Mouse (Mus musculus): ENCODE results near the gene Snd1. TPM values are rescaled to one million over a fixed set of nuclear protein-coding genes. Genes with fewer than 3 reads are reported as not detected.

Gene Snd1
- total and polyA plus RNA-seq, 3 experiments, result 83.7 to 377 (median 210) TPM

DNA sequence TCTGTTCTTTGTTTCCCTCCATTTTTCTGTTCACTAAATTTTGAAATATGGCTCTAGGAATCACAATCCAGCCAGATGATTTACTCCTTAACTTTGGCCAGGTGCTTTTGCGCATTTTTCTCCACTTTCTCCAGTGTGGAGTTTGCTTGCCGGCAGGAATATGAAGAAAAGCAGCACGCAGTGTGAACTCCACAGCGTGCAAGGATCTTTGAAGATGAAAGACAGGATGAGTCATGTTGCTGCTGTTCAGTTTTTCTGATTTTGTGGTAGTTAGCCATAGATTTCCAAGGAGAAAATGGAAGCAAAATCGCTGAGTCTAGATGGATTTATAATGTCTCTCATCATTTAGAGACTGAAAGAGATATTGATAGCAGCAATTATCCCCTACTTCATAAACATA is 165.1 kb downstream of the Snd1 start:
- dilution Hi-C loops (cut with MboI; ENCODE audit: extremely low pct_ligation_motif_present, extremely low pct_unique_long_range_greater_than_20kb, low sequenced_read_pairs), result no loop called here
- peaks cover 19 to 83% of the 10 kb centered on the region in 2 experiments for H3K36me3 ChIP-seq (replicated peaks in 1 of 2; ENCODE audit: control insufficient read depth in 1 of 2, insufficient read depth in 1 of 2, low read length in 1 of 2)
- in situ Hi-C loops (cut with MboI; ENCODE audit: low pct_ligation_motif_present, low pct_unique_long_range_greater_than_20kb, low sequenced_read_pairs), result no loop called here
- H3K79me2 ChIP-seq (replicated peaks; ENCODE audit: control insufficient read depth, extremely low read depth, insufficient read depth, poor library complexity, severe bottlenecking), result peaks cover 17% of the 10 kb centered on the region
- H3K27ac ChIP-seq (ENCODE audit: insufficient read depth, low read depth), result no peak overlapping the region
- no peak overlapping the region for H3K9ac ChIP-seq (ENCODE audit: insufficient read depth, low read depth)
- H3K27me3 ChIP-seq (replicated peaks), result no peaks in the 10 kb centered on the region
- H3K4me3 ChIP-seq (replicated peaks in 1 of 3; ENCODE audit: low read depth in 2 of 3, low read length in 2 of 3, poor library complexity in 1 of 3), result no peak overlapping the region
- no peak overlapping the region for H3K4me2 ChIP-seq (ENCODE audit: insufficient read depth, low read depth, poor library complexity, severe bottlenecking)
- H3K4me1 ChIP-seq (ENCODE audit: control insufficient read depth in 1 of 2, insufficient read depth in 2 of 2), result no peaks in the 10 kb centered on the region
- no peaks in the 10 kb centered on the region for H3K9me3 ChIP-seq (replicated peaks; ENCODE audit: low read length)
- no peak for DNase-seq (ENCODE audit: extremely low read depth)
- TF ChIP-seq IRF4 (IDR thresholded peaks at IDR 0.05; ENCODE audit: low read depth, low read length) (no peak), CHD1 (IDR thresholded peaks at IDR 0.05; ENCODE audit: low read depth, low read length) (no peak), MAFK (IDR thresholded peaks at IDR 0.05; ENCODE audit: insufficient replicate concordance, low read length) (no peak), USF2 (conservative IDR thresholded peaks at IDR 0.05; ENCODE audit: low read depth, low read length) (no peak), NRF1 (IDR thresholded peaks at IDR 0.05; ENCODE audit: low read depth, low read length) (no peak), E2F4 (IDR thresholded peaks at IDR 0.05; ENCODE audit: insufficient replicate concordance, low read depth, low read length) (no peak), MAZ (IDR thresholded peaks at IDR 0.05; ENCODE audit: low read depth, low read length) (no peak), SMC3 (IDR thresholded peaks at IDR 0.05; ENCODE audit: low read depth, low read length) (no peak)

DNA sequence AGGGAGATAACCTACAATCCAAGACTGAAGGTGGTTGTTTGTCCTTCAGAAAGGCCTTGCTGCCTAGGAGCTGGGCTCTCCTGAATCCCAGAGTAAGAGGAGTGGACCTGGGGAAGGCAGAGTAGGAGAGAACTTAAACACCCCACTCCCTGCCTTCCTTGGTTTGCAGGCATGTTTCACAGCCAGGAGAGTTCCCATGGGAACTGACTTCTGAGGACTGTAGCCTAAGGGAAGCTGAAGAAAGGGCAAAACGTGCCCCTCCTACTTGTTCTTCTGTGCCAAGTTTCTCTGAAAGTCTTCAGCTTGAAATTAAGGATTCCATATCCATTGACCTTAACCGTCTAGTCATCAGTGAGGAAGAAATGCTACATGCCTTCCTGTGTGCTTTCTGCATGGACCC is 168.0 kb downstream of the Snd1 start:
- Histone ChIP-seq H3K36me3 (replicated peaks in 1 of 2; ENCODE audit: control insufficient read depth in 1 of 2, insufficient read depth in 1 of 2, low read length in 1 of 2) (peaks cover 15 to 55% of the 10 kb centered on the region in 2 experiments), H3K9me3 (replicated peaks; ENCODE audit: low read length) (no peaks in the 10 kb centered on the region), H3K27ac (ENCODE audit: insufficient read depth, low read depth) (0 out of 2 replicates have a peak overlapping the region, but pooled peaks have one; percentile 14), H3K4me3 (replicated peaks in 1 of 3; ENCODE audit: low read depth in 2 of 3, low read length in 2 of 3, poor library complexity in 1 of 3) (no peak overlapping the region), H3K9ac (ENCODE audit: insufficient read depth, low read depth) (no peak overlapping the region), H3K4me1 (ENCODE audit: control insufficient read depth in 1 of 2, insufficient read depth in 2 of 2) (no peaks in the 10 kb centered on the region), H3K4me2 (ENCODE audit: insufficient read depth, low read depth, poor library complexity, severe bottlenecking) (no peak overlapping the region), H3K27me3 (replicated peaks) (no peaks in the 10 kb centered on the region), H3K79me2 (replicated peaks; ENCODE audit: control insufficient read depth, extremely low read depth, insufficient read depth, poor library complexity, severe bottlenecking) (peaks cover 15% of the 10 kb centered on the region)
- no peak for DNase-seq (ENCODE audit: extremely low read depth)
- TF ChIP-seq POLR2AphosphoS2 (IDR thresholded peaks at IDR 0.05; ENCODE audit: low read depth, low read length) (no peak), NRF1 (IDR thresholded peaks at IDR 0.05; ENCODE audit: low read depth, low read length) (no peak), E2F4 (IDR thresholded peaks at IDR 0.05; ENCODE audit: insufficient replicate concordance, low read depth, low read length) (no peak), ZKSCAN1 (IDR thresholded peaks at IDR 0.05; ENCODE audit: borderline replicate concordance, low read depth, low read length) (no peak), MYC (IDR thresholded peaks at IDR 0.05; ENCODE audit: low read depth, low read length) (no peak), BHLHE40 (IDR thresholded peaks at IDR 0.05; ENCODE audit: low read depth, low read length) (no peak), ZNF384 (IDR thresholded peaks at IDR 0.05; ENCODE audit: low read depth, low read length) (no peak), JUN (IDR thresholded peaks at IDR 0.05; ENCODE audit: insufficient read depth, low read depth, low read length) (no peak), RAD21 (IDR thresholded peaks at IDR 0.05; ENCODE audit: low read depth, low read length) (no peak), NELFE (IDR thresholded peaks at IDR 0.05; ENCODE audit: low read depth, low read length) (no peak), UBTF (IDR thresholded peaks at IDR 0.05; ENCODE audit: low read depth, low read length) (no peak), CTCF (conservative IDR thresholded peaks at IDR 0.05 in 1 of 2, IDR thresholded peaks at IDR 0.05 in 1 of 2; ENCODE audit: low read depth in 2 of 2, low read length in 2 of 2) (no peak), POLR2A (IDR thresholded peaks at IDR 0.05; ENCODE audit: low read depth, low read length) (no peak), CHD2 (IDR thresholded peaks at IDR 0.05; ENCODE audit: low read length) (no peak)
- in situ Hi-C loops (cut with MboI; ENCODE audit: low pct_ligation_motif_present, low pct_unique_long_range_greater_than_20kb, low sequenced_read_pairs) (no loop called here), dilution Hi-C loops (cut with MboI; ENCODE audit: extremely low pct_ligation_motif_present, extremely low pct_unique_long_range_greater_than_20kb, low sequenced_read_pairs) (no loop called here)
